9 mouse cellular contexts compared by ENCODE assay signal in the genomic region with DNA sequence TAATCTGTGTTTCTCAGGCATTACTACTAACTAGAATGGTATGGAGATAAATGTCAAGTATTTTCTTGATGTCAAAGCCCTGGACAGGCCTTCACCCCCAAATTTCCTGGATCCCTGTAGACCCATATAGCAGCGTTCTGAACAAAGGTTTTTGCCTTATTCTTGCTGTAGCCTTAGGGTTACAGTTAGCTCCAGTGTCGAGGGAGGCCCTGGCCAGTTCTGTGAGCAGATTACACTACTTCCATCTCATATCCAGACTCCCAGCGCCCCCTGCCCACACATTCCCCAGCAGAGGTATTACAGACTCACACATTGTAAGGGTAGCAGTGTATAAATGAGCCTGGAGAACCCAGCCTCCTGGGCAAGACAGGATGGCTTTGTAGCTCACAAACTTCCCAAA. TPM values are rescaled to one million over a fixed set of nuclear protein-coding genes. Genes with fewer than 3 reads are reported as not detected.
DNase-seq lines count a peak whose midpoint lies in the region; ATAC-seq and TF ChIP-seq lines count a peak whose summit lies in the region.
"Had no signal": no experiment of that assay in that cellular context is flagged by ENCODE, and none has a peak within 500 bp of the region (broad histone marks: within the 10 kb centered on the region; RNA-seq: fewer than 3 reads in every experiment).

No protein-coding gene starts in this region.

- no peaks in the 10 kb centered on the region for H3K36me3 ChIP-seq in heart, adult 2 months (ENCODE audit: control insufficient read depth, insufficient read depth, low read length)
- H3K36me3 ChIP-seq in midbrain, embryonic 10.5 days = 0 out of 2 replicates have a peak, but pooled peaks cover 7% of the 10 kb centered on the region
- no peaks in the 10 kb centered on the region for H3K36me3 ChIP-seq in midbrain, embryonic 16.5 days (ENCODE audit: control insufficient read depth, insufficient read depth, low read length)
- H3K36me3 ChIP-seq in stomach, postnatal 0 days (ENCODE audit: control insufficient read depth, insufficient read depth, low read length) = no peaks in the 10 kb centered on the region

- H3K4me1 ChIP-seq in heart, adult 2 months (ENCODE audit: control insufficient read depth, insufficient read depth, low read length) = no peaks in the 10 kb centered on the region
- peaks cover 9% of the 10 kb centered on the region; the same call in 1 of the 2 replicates for H3K4me1 ChIP-seq in midbrain, embryonic 10.5 days
- peaks cover 7% of the 10 kb centered on the region for H3K4me1 ChIP-seq in midbrain, embryonic 16.5 days (ENCODE audit: control insufficient read depth, insufficient read depth, low read length)
- no peaks in the 10 kb centered on the region for H3K4me1 ChIP-seq in stomach, postnatal 0 days (replicated peaks; ENCODE audit: control insufficient read depth, insufficient read depth)

- no peak for TF ChIP-seq POLR2A in heart, adult 2 months (IDR thresholded peaks at IDR 0.05; ENCODE audit: insufficient read depth, low read depth, low read length)

- no peak overlapping the region for H3K4me3 ChIP-seq in heart, adult 2 months
- peak overlapping the region; percentile 75; the same call in 1 of the 2 replicates for H3K4me3 ChIP-seq in midbrain, embryonic 10.5 days
- no peak overlapping the region for H3K4me3 ChIP-seq in midbrain, embryonic 16.5 days (ENCODE audit: low read depth, low read length)
- H3K4me3 ChIP-seq in stomach, postnatal 0 days (ENCODE audit: low read depth, low read length) = no peak overlapping the region

- no peak for DNase-seq in heart, adult 2 months
- DNase-seq in heart, postnatal 14 days = no peak
- DNase-seq in midbrain, embryonic 10.5 days (ENCODE audit: low spot score) = peak; percentile 51
- peak; percentile 69 to 75 for DNase-seq in kidney, postnatal 4 days
- no peak for DNase-seq in stomach, postnatal 0 days (ENCODE audit: low spot score)
- no peak for DNase-seq in urinary bladder, postnatal 10 days (ENCODE audit: low spot score)
- no peak for DNase-seq in thymus, postnatal 36 days
- DNase-seq: layer of hippocampus, adult 9-11 months had no signal

- TF ChIP-seq EP300 in heart, adult 2 months (IDR thresholded peaks at IDR 0.05; ENCODE audit: insufficient read depth, low read depth, low read length) = no peak
- TF ChIP-seq EP300 in stomach, postnatal 0 days (optimal IDR thresholded peaks at IDR 0.05) = no peak

- no peaks in the 10 kb centered on the region for H3K9me3 ChIP-seq in midbrain, embryonic 10.5 days (replicated peaks)
- no peaks in the 10 kb centered on the region for H3K9me3 ChIP-seq in midbrain, embryonic 16.5 days (replicated peaks; ENCODE audit: control insufficient read depth, low read length, poor library complexity, severe bottlenecking)
- no peaks in the 10 kb centered on the region for H3K9me3 ChIP-seq in stomach, postnatal 0 days (ENCODE audit: control insufficient read depth, low read length)

- no peak overlapping the region for H3K27ac ChIP-seq in heart, adult 2 months
- peak overlapping the region; percentile 97 for H3K27ac ChIP-seq in midbrain, embryonic 10.5 days (replicated peaks)
- no peak overlapping the region for H3K27ac ChIP-seq in midbrain, embryonic 16.5 days (ENCODE audit: low read length)
- H3K27ac ChIP-seq in stomach, postnatal 0 days (replicated peaks) = no peak overlapping the region

- 0 out of 2 replicates have a peak, but pooled peaks have one; percentile 16 for TF ChIP-seq CTCF in heart, adult 2 months (IDR thresholded peaks at IDR 0.05)
- peak; percentile 49 for TF ChIP-seq CTCF in stomach, postnatal 0 days (IDR thresholded peaks at IDR 0.05; ENCODE audit: low read depth)

- peaks cover 5% of the 10 kb centered on the region; the same call in 1 of the 2 replicates for H3K27me3 ChIP-seq in heart, adult 2 months (ENCODE audit: control insufficient read depth, insufficient read depth, low read length)
- peaks cover 93% of the 10 kb centered on the region for H3K27me3 ChIP-seq in midbrain, embryonic 10.5 days (ENCODE audit: low read depth, poor library complexity, severe bottlenecking)
- H3K27me3 ChIP-seq in midbrain, embryonic 16.5 days (ENCODE audit: control insufficient read depth, insufficient read depth, low read depth, low read length) = peaks cover 60% of the 10 kb centered on the region
- peaks cover 4% of the 10 kb centered on the region; the same call in 1 of the 2 replicates for H3K27me3 ChIP-seq in stomach, postnatal 0 days (ENCODE audit: control insufficient read depth, insufficient read depth, low read length)

- no peak overlapping the region for H3K4me2 ChIP-seq in midbrain, embryonic 16.5 days (ENCODE audit: low read length)
- H3K4me2 ChIP-seq in stomach, postnatal 0 days (replicated peaks; ENCODE audit: low read depth) = no peak overlapping the region

- intact Hi-C loops in heart, adult 2 months (cut with DNase I) = loop anchor here (5.0 kb wide), 2 partner anchors 197 to 217 kb away; no protein-coding TSS in a partner anchor
- intact Hi-C loops in heart, postnatal 14 days (cut with DNase I) = loop anchor here (2.0 to 5.0 kb wide), 3 partner anchors 62 to 318 kb away; no protein-coding TSS in a partner anchor

- no peak for ATAC-seq in midbrain, embryonic 16.5 days
- no peak for ATAC-seq in stomach, postnatal 0 days (ENCODE audit: low FRiP score, low TSS enrichment)

- H3K79me2 ChIP-seq in heart, adult 2 months (replicated peaks; ENCODE audit: control insufficient read depth, insufficient read depth, low read length) = no peaks in the 10 kb centered on the region

- no peak overlapping the region for H3K9ac ChIP-seq in heart, adult 2 months (ENCODE audit: low read depth, low read length)
- H3K9ac ChIP-seq in midbrain, embryonic 16.5 days (ENCODE audit: low read depth, low read length) = no peak overlapping the region
- no peak overlapping the region for H3K9ac ChIP-seq in stomach, postnatal 0 days (ENCODE audit: low read length)

- WGBS in heart, adult 2 months = 44% methylated on average over 3 of the region's 3 CpGs
- WGBS in midbrain, embryonic 10.5 days = 25% methylated on average over 3 of the region's 3 CpGs
- 14% methylated on average over 3 of the region's 3 CpGs for WGBS in midbrain, embryonic 16.5 days
- WGBS in stomach, postnatal 0 days = 34% methylated on average over 3 of the region's 3 CpGs

RNA-seq across cellular contexts. Expression of a gene that starts 0.6 kb away (rescaled TPM):
- 10 to 100 TPM; 65.1 to 66.2 TPM for total RNA-seq in heart, adult 2 months (2021)
- polyA plus RNA-seq in heart, adult 2 months (2012; rRNA removed) = 36.9 and 63.5 TPM in 2 replicates
- 100 to 1,000 TPM; 138 to 163 TPM for total RNA-seq in heart, postnatal 14 days (2021)
- 441 and 449 TPM in 2 replicates for polyA plus RNA-seq in midbrain, embryonic 10.5 days (2016; fragmentation: Nextera tagmentation; extraction: Ambion mirVana)
- polyA plus RNA-seq in midbrain, embryonic 16.5 days (2015; fragmentation: Nextera tagmentation; extraction: Ambion mirVana) = 74.6 and 92.9 TPM in 2 replicates
- polyA plus RNA-seq in stomach, postnatal 0 days (2015; fragmentation: Nextera tagmentation; extraction: Ambion mirVana) = 57.3 and 64.7 TPM in 2 replicates

Comparison
In these comparisons a context has a peak if more than half of its experiments do, and no peak if none do; other contexts are left out.
1. DNase-seq: peak in midbrain, embryonic 10.5 days (single experiment) and kidney, postnatal 4 days (2 of 2); none in heart, adult 2 months (0 of 2), heart, postnatal 14 days (0 of 2), stomach, postnatal 0 days (single experiment), urinary bladder, postnatal 10 days (single experiment) and thymus, postnatal 36 days (0 of 2).